Mouse (Mus musculus) liver, embryonic 15.5 days (tissue): ENCODE measurements around the gene Copa. TPM values are rescaled to one million over a fixed set of nuclear protein-coding genes. Genes with fewer than 3 reads are reported as not detected.
A peak's percentile ranks its signal among the peaks of the same experiment; 100 is the strongest.

ENCODE experiments used
- ATAC-seq: fragments of 200-750 bp; cut with Nextera tagmentation; 2 replicates; pipeline ENCODE4 v1.8.0; 2017; ENCODE audit warnings: moderate number of reproducible peaks, mild to moderate bottlenecking, moderate library complexity; ENCODE audit not compliant: insufficient read depth
- H3K27ac ChIP-seq: fragments of 300-500 bp; sonication (generic); replicated peaks from 2 replicates; pipeline ENCODE4 v1.5.1; 2015; ENCODE audit warnings: mild to moderate bottlenecking, inconsistent platforms
- H3K27me3 ChIP-seq: fragments of 300-500 bp; sonication (generic); 2 replicates; pipeline ENCODE4 v1.6.1; 2015; ENCODE audit warnings: mild to moderate bottlenecking, inconsistent platforms
- H3K36me3 ChIP-seq: fragments of 300-500 bp; sonication (generic); replicated peaks from 2 replicates; pipeline ENCODE4 v1.6.1; 2015; ENCODE audit warnings: moderate library complexity, mild to moderate bottlenecking, inconsistent platforms
- H3K4me1 ChIP-seq: fragments of 300-500 bp; sonication (generic); replicated peaks from 2 replicates; pipeline ENCODE4 v1.6.1; 2015; ENCODE audit warnings: inconsistent platforms
- H3K4me2 ChIP-seq: fragments of 300-500 bp; sonication (generic); 2 replicates; pipeline ENCODE4 v1.6.1; 2015; ENCODE audit warnings: moderate library complexity, mild to moderate bottlenecking, inconsistent platforms
- H3K4me3 ChIP-seq: fragments of 300-500 bp; sonication (generic); replicated peaks from 2 replicates; pipeline ENCODE4 v1.5.1; 2015; ENCODE audit warnings: mild to moderate bottlenecking, inconsistent platforms
- H3K9ac ChIP-seq: fragments of 300-500 bp; sonication (generic); 2 replicates; pipeline ENCODE4 v1.6.1; 2015; ENCODE audit warnings: moderate library complexity, mild to moderate bottlenecking, inconsistent platforms
- H3K9me3 ChIP-seq: fragments of 300-500 bp; sonication (generic); replicated peaks from 2 replicates; pipeline ENCODE4 v1.6.1; 2016; ENCODE audit warnings: inconsistent platforms
- WGBS: fragments of 180-500 bp; shearing (Covaris S2); methylation state at CpG from one replicate; pipeline ENCODE4 v1.1.7; 2015; ENCODE audit warnings: mixed read lengths; ENCODE audit not compliant: insufficient replicate concordance; 5-methylcytosine and 5-hydroxymethylcytosine counted together
- polyA plus RNA-seq: library from polyadenylated mRNA; unstranded; fragments of >200 nt; fragmentation: Nextera tagmentation; extraction: Ambion mirVana; gene quantifications from 2 replicates; pipeline ENCODE4 v1.2.1, GENCODE M21; 2015

The Copa gene
- polyA plus RNA-seq, 1 experiment from 2014 or later, result 70.1 TPM

- Histone ChIP-seq H3K4me2 (peak within 1 kb of the TSS; percentile 79), H3K27ac (peak within 1 kb of the TSS; percentile 64; the same call in 1 of the 2 replicates), H3K4me1 (peaks cover 17% of the 10 kb centered on the region), H3K4me3 (peak within 1 kb of the TSS; percentile 79), H3K27me3 (no peaks in the 10 kb centered on the region), H3K9me3 (no peaks in the 10 kb centered on the region), H3K36me3 (peaks cover 48% of the 10 kb centered on the region), H3K9ac (peak within 1 kb of the TSS; percentile 77)
- peak; percentile 96 for ATAC-seq
- under 1% methylated on average over 42 of the region's 42 CpGs for WGBS
These were observed 44.3 kb downstream of the Copa start, which contains the start of gene Pex19 for GRCm38 (mm10) chr1:172126376-172127347. Pex19 (plus strand) TSS chr1:172126755.

GRCm38 (mm10) chr1:172127487-172127886 is 45.2 kb downstream of the Copa start:
- Histone ChIP-seq H3K36me3 (peaks cover 49% of the 10 kb centered on the region), H3K27me3 (no peaks in the 10 kb centered on the region), H3K9ac (peak overlapping the region; percentile 77), H3K27ac (peak overlapping the region; percentile 64; the same call in 1 of the 2 replicates), H3K9me3 (no peaks in the 10 kb centered on the region), H3K4me2 (peak overlapping the region; percentile 79), H3K4me1 (peaks cover 17% of the 10 kb centered on the region), H3K4me3 (peak overlapping the region; percentile 79)
- ATAC-seq, result no peak
- 45% methylated on average over 5 of the region's 5 CpGs for WGBS

DNA sequence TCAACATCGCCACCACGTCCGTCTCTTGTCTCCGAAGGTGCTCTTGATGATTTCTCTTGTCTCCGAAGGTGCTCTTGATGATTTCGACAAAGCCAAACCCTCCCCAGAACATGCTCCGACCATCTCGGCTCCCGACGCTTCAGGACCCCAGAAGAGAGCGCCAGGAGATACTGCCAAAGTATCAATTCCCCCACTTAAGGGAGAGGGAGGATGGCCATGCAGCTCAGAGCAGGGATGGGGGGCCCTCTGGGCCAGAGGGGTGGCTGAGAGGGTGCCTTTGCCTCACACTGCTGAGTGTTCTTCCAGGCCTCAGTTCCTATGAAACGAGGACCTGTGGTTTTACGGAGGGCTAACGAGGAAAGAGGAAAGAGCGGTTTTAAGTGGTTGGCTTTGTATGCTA is 46.2 kb downstream of the Copa start:
- ATAC-seq, result no peak
- Histone ChIP-seq H3K4me1 (peaks cover 17% of the 10 kb centered on the region), H3K36me3 (peaks cover 51% of the 10 kb centered on the region), H3K27me3 (no peaks in the 10 kb centered on the region), H3K27ac (no peak overlapping the region), H3K9me3 (no peaks in the 10 kb centered on the region), H3K4me2 (no peak overlapping the region), H3K4me3 (no peak overlapping the region), H3K9ac (no peak overlapping the region)
- 88% methylated on average over 15 of the region's 15 CpGs for WGBS

- Histone ChIP-seq H3K9me3 (no peaks in the 10 kb centered on the region), H3K27ac (no peak overlapping the region), H3K4me2 (no peak overlapping the region), H3K27me3 (no peaks in the 10 kb centered on the region), H3K36me3 (peaks cover 54% of the 10 kb centered on the region), H3K4me3 (no peak overlapping the region), H3K9ac (no peak overlapping the region), H3K4me1 (peaks cover 17% of the 10 kb centered on the region)
- no peak for ATAC-seq
- WGBS, result 86% methylated on average over 2 of the region's 2 CpGs
These were observed 46.8 kb downstream of the Copa start for GRCm38 (mm10) chr1:172129108-172129507.

DNA sequence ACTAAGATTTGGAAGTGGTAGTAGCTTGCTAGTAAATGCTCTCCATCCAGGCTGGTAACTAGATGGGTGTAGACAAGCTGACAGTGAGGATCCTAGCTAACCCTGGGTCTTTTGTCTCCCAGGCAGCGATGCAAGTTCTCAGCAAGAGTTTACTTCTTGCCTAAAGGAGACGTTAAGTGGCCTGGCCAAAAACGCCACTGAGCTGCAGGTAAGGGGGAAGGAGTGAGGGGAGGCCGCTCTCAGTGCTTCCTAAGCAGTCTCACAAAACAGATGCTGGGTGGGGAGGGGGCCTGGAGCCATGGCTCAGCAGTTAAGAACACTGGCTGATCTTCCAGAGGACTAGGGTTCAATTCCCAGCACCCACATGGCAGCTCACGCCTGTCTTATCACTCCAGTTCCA is 47.5 kb downstream of the Copa start:
- no peaks in the 10 kb centered on the region for H3K27me3 ChIP-seq
- H3K4me3 ChIP-seq, result no peak overlapping the region
- peaks cover 17% of the 10 kb centered on the region for H3K4me1 ChIP-seq
- no peak overlapping the region for H3K4me2 ChIP-seq
- H3K36me3 ChIP-seq, result peaks cover 61% of the 10 kb centered on the region
- H3K9me3 ChIP-seq, result no peaks in the 10 kb centered on the region
- no peak for ATAC-seq
- WGBS, result 87% methylated on average over 5 of the region's 5 CpGs
- H3K9ac ChIP-seq, result no peak overlapping the region
- H3K27ac ChIP-seq, result no peak overlapping the region

DNA sequence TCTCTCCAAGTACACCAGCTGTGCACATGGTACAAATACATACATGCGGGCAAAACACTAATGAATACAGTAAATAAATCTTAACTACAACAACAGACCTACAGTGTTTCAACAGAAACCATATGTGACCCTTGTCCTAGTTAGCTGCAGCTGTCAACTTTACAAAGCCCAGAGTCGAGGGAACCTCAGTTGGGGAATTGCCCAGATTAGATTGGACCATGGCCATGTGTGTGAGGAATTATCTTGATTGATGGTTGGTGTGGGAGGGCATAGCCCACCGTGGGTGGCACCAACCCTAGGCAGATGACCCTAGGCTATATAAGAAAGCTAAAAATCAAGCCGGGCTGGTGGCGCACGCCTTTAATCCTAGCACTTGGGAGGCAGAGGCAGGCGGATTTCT is 50.0 kb downstream of the Copa start:
- H3K9ac ChIP-seq, result no peak overlapping the region
- no peak overlapping the region for H3K4me2 ChIP-seq
- H3K4me3 ChIP-seq, result no peak overlapping the region
- peaks cover 7% of the 10 kb centered on the region for H3K4me1 ChIP-seq
- peaks cover 66% of the 10 kb centered on the region for H3K36me3 ChIP-seq
- ATAC-seq, result no peak
- H3K27me3 ChIP-seq, result no peaks in the 10 kb centered on the region
- H3K27ac ChIP-seq, result no peak overlapping the region
- H3K9me3 ChIP-seq, result no peaks in the 10 kb centered on the region
- 80% methylated on average over 7 of the region's 7 CpGs for WGBS

DNA sequence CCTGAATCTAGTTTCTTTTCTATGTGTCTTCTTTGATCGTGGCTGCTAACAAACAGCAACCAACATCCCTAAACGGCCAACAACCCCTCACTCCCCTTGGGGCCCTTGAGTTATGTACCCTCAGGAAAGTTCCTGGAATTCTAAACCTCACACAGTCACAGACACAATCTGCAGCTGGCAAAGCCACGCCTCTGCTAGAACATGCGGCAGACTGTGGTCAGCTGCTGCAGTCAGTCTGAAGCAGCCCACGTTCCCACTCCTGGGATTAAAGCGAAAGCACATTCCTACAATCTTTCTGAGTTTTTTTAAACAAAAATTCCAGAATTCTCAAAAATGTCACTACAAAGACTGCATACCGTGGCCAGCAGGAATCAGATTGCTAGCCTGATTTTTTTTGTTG is 51.2 kb downstream of the Copa start:
- no peak for ATAC-seq
- H3K27me3 ChIP-seq, result no peaks in the 10 kb centered on the region
- no peak overlapping the region for H3K27ac ChIP-seq
- H3K4me2 ChIP-seq, result no peak overlapping the region
- no peaks in the 10 kb centered on the region for H3K4me1 ChIP-seq
- peaks cover 65% of the 10 kb centered on the region for H3K36me3 ChIP-seq
- no peak overlapping the region for H3K4me3 ChIP-seq
- WGBS, result 69% methylated on average over 7 of the region's 7 CpGs
- H3K9ac ChIP-seq, result no peak overlapping the region
- no peaks in the 10 kb centered on the region for H3K9me3 ChIP-seq

DNA sequence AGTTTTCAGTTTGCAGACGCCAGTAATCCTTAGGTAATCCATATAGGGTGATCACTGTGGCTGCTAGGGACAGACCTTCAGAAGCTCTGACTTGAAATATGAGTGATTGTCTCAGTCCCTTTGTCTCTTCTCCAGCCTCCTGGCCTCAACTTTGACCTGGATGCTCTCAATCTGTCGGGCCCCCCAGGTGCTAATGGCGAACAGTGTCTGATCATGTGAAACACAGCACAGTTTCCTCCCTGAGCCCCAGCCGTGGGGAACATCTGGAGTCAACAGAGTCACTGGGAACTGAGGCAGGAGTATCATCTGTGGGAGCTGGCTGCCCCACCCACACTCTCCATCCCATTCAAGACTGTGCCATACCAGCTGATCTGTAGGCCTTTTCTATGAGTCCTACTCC is 51.7 kb downstream of the Copa start:
- H3K9ac ChIP-seq, result no peak overlapping the region
- H3K9me3 ChIP-seq, result no peaks in the 10 kb centered on the region
- WGBS, result 65% methylated on average over 4 of the region's 4 CpGs
- no peaks in the 10 kb centered on the region for H3K4me1 ChIP-seq
- H3K4me2 ChIP-seq, result no peak overlapping the region
- no peak overlapping the region for H3K4me3 ChIP-seq
- peaks cover 60% of the 10 kb centered on the region for H3K36me3 ChIP-seq
- no peaks in the 10 kb centered on the region for H3K27me3 ChIP-seq
- H3K27ac ChIP-seq, result no peak overlapping the region
- ATAC-seq, result no peak

DNA sequence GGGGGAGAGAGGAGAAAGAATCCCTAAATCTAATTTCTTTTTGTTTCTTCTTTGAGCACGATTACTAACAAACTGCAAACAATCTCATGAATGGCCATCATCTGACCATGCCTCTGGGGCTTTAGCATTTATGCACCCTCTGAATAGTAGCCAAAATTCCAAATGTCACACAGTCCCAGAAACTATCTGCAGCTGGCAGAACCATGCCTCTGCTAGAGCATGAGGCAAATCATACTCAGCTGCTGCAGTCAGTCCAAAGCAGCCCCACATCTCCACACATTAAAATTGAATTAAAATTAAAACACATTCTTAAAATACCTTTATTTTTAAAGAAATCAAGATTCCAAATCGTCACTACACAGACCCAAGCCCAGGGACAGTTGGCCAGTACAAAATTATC is 57.8 kb downstream of the Copa start:
- ATAC-seq, result no peak
- Histone ChIP-seq H3K27me3 (no peaks in the 10 kb centered on the region), H3K9ac (no peak overlapping the region), H3K36me3 (peaks cover 1% of the 10 kb centered on the region; the same call in 1 of the 2 replicates), H3K4me1 (no peaks in the 10 kb centered on the region), H3K4me3 (no peak overlapping the region), H3K27ac (no peak overlapping the region), H3K9me3 (no peaks in the 10 kb centered on the region), H3K4me2 (no peak overlapping the region)
- 65% methylated on average over 2 of the region's 2 CpGs for WGBS

DNA sequence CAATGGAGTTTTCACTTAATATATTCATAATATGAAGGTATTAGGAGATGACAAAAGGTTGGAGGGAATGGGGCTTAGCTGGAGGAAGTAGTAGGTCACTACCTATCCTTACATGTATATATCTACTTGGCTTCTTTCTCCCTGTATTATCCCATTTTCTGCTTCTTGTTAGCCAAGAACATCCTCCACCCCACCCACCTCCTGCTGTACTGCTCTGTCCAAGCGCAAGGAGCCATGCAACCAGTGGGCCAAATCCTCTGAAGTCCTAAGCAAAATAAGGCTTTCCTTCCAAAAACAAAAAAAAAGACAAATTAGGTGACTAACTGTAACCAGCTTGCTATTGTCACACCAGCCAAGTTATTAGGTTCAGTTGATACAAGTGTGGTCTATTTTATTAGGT is 58.5 kb downstream of the Copa start:
- no peak overlapping the region for H3K27ac ChIP-seq
- no peak overlapping the region for H3K4me2 ChIP-seq
- H3K36me3 ChIP-seq, result no peaks in the 10 kb centered on the region
- ATAC-seq, result no peak
- H3K4me1 ChIP-seq, result no peaks in the 10 kb centered on the region
- H3K9ac ChIP-seq, result no peak overlapping the region
- H3K4me3 ChIP-seq, result no peak overlapping the region
- H3K9me3 ChIP-seq, result no peaks in the 10 kb centered on the region
- 80% methylated on average over 1 of the region's 1 CpGs for WGBS
- no peaks in the 10 kb centered on the region for H3K27me3 ChIP-seq

DNA sequence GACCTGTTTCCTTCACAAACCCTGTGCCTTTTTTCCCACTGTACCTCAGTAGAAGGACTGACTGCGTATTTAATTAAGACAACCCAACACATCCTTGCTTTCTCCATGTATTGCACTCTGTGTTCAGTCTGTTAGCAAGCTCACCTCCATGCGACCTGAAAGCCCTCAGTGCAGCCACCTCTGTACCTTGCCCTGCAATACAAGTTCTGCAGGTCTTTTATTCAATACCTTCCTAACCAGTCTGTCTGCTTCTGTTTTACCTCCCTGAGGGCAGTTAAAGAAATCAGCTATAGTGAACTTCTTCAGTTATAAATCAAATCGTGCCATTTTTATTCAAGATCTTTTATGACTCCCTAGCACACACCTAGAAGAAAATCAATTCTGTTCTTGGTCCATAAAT is 59.2 kb downstream of the Copa start:
- Histone ChIP-seq H3K27ac (no peak overlapping the region), H3K9ac (no peak overlapping the region), H3K9me3 (no peaks in the 10 kb centered on the region), H3K36me3 (no peaks in the 10 kb centered on the region), H3K27me3 (no peaks in the 10 kb centered on the region), H3K4me2 (no peak overlapping the region), H3K4me1 (no peaks in the 10 kb centered on the region), H3K4me3 (no peak overlapping the region)
- ATAC-seq, result no peak
- WGBS, result 67% methylated on average over 3 of the region's 3 CpGs
